Mouse (Mus musculus): ENCODE data around the gene Arfgap2. TPM values are rescaled to one million over a fixed set of nuclear protein-coding genes. Genes with fewer than 3 reads are reported as not detected.
"Not testable (repeated sequence)": the region's sequence is repeated elsewhere in the genome, so short reads cannot be mapped to it uniquely, and the experiment has no call there.

The Arfgap2 gene
- 32.7 and 34.7 TPM in 2 replicates for polyA plus RNA-seq (2012; rRNA removed)

DNA sequence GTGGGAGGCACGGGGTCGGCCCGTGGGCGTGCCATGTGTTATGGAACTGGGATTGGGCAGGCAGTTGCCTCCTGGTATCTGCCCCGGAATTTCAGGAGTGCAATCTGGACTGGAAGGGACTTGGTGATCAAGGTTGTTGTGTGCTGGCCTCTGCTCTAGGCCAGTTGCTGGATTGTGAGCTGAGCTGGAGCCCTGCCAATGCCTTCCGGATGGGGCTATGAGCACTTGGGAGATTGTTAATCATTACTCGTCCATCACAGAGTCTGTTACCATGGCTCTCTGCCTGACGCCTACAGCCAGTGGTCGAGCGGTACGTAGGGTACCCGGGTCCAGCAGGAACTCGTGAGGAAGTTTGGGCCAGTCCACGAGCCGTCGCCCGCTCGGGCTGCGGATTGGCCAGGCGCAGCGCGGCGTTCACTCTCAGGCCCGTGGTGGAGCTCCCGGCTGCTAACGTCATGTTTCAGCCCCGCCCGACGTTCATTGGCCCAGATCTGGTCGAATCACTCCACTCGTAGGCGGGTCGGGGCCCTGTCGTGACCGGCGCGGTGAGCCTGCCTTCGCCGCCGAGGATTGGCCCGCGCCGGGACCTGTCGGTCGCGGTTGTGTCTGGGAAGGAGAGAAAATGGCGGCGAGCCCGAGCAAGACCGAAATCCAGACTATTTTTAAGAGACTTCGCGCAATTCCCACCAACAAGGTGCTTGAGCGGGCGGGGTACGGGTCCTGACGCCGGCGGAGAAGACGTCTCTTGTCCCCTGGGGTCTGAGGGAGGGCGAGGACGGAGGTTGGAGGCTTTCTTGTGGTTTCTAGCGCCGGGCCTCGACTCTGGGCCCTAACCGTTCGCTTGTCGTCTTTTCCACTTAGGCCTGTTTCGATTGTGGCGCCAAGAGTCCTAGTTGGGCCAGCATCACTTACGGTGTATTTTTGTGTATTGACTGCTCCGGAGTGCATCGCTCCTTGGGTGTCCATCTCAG is at the start of gene Arfgap2:
Arfgap2 (plus strand) TSS at position 264 of the 971 bp plus-strand sequence.
- WGBS: under 1% methylated on average over 72 of the region's 72 CpGs
- peak; percentile 90 for DNase-seq (ENCODE audit: low read depth, low spot score)

DNA sequence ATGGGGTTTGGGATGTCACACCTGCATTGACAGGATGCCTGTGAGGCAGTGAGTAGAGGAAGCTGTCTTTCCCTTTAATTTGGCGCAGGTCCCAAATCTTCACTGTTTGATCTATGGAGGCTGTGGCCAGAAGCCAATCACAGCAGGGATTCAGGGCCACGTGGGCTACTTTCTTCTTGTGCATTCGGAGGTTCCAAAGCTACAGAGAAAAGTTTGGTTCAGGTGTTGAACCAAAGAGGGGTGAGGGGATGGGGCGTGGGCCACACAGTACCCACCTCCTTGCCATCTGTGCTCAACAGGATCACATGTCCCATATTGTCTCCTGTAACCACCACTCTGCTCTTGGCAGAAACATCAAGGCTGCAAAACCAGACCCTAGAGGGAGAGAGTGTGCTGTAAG is 47.7 kb upstream of the Arfgap2 start:
- DNase-seq (ENCODE audit: low read depth, low spot score): no peak
- 42% methylated on average over 4 of the region's 4 CpGs for WGBS

DNA sequence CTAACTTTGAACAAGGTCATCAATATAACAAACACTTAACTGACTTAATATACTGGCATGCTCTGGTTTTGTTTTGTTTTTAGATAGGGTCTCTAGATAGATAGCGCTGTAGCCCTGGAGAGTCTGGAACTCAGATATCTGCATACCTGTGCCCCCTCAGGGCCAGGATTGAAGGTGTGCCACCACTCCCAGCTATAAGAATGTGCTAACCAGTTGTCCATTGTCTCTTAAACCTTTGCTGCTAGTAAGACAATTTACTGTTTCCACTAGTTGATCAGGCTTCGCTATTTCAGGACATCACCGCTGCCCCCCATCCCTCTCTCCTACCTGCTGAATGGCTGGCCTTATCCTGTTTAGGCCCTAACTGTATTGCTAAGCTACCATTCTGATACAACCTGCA is 44.3 kb upstream of the Arfgap2 start:
- over 99% methylated on average over 3 of the region's 3 CpGs for WGBS
- DNase-seq (ENCODE audit: low read depth, low spot score): no peak

DNA sequence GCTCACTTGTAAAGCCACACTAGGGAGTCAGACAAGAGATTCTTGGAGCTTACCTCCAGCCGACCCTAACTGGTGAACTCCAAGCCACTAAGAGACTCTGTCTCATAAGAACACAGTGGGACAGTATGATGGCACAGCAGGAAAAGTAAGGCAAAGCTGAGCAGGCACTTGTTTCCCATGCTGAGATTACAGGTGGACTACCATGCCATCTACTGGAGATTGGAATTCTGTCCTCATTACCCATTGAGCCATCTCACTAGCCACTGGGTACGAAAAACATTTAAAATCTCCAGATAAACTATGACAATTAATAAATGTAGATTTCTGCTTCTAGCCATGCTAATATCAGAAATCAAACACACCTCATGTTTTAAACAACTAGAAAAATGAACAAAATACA is 41.2 kb upstream of the Arfgap2 start:
- no peak for DNase-seq (ENCODE audit: low read depth, low spot score)
- 87% methylated on average over 2 of the region's 2 CpGs for WGBS

DNA sequence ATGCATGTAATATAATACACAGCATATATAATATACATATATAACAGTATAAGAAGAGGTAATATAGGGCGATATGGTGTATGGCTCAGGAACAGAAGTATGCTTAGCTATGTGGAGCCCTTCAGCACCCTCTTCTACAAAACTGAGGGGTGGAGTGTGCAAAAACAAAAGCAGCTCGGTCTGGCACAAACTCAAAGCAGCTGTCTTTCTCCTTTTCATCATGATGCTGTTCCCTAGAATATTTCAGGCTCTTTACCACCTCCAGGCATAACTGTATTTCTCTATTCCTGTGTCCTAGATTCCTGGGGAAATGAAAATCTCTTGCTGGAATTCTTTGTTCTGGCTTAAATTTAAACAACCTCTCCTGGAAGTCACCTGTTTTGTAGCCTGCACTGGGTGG is 35.0 kb upstream of the Arfgap2 start:
- 87% methylated on average over 2 of the region's 2 CpGs for WGBS
- DNase-seq (ENCODE audit: low read depth, low spot score): no peak

DNA sequence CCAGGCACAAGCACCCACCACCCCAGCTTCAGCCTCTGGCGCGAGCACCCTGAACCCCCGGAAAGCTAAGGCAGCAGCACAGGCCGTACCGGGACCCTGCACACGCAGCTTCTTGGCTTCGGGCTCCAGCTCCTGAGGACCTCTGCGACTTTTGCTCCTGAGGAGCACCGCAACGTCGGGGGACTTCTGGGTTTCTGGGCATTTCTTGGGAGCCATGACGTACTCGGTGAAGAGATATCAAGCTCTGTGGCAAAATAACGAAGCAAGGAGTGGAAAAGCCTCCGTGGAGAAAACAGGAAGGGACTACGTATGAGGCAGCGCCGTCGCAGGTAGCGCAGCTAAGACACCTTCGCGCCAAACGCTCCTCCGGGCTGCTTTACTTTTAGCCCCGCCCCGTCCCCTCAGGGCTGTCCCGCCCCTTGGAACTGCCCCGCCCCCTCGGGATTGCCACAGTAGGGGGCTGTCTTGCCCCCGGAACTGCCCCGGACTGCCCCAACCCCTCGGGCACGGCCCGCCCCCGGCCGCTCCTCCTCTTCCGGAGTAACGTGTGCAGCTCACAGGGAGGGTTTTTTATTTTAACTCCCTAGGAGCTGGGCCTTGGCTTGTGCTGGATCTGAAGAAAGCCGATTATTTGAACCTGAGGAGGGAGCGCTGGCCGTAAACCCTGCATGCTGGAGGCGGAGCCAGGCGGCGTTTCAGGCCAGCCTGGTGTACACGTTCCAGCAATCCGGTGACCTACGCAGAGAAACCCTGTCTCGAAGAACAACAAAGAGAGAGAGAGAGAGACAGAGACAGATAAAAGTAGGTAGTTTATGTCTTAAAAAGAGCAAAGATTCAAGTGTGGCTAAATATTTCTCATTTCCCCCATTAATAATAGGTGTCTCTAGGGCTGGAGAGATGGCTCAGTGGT is 27.9 kb upstream of the Arfgap2 start, which contains the start of gene Ddb2:
Ddb2 (minus strand) TSS at position 382 of the 910 bp plus-strand sequence.
- DNase-seq (ENCODE audit: low read depth, low spot score): peak; percentile 93
- WGBS: 1% methylated on average over 48 of the region's 48 CpGs

DNA sequence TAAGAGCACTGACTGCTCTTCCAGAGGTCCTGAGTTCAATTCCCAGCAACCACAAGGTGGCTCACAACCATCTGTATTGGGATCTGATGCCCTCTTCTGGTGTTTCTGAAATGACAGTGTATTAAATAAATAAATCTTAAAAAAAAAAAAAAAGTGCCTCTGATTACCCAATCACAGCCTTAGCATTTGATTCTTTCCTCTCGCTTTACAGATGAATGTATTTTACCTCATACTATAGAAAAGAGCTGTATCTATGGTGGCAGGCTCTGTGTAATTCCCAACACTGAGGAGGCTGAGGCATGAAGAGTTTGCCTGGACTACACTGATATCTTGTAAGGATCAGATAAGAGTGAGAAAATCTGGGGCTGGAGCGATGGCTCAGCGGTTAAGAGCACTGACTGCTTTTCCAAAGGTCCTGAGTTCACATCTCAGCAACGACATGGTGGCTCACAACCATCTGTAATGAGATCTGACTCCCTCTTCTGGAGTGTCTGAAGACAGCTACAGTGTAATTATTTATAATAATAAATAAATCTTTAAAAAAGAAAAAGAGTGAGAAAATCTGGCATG is 27.2 kb upstream of the Arfgap2 start:
- not testable (repeated sequence) for DNase-seq (ENCODE audit: low read depth, low spot score)
- 7% methylated on average over 4 of the region's 4 CpGs for WGBS

DNA sequence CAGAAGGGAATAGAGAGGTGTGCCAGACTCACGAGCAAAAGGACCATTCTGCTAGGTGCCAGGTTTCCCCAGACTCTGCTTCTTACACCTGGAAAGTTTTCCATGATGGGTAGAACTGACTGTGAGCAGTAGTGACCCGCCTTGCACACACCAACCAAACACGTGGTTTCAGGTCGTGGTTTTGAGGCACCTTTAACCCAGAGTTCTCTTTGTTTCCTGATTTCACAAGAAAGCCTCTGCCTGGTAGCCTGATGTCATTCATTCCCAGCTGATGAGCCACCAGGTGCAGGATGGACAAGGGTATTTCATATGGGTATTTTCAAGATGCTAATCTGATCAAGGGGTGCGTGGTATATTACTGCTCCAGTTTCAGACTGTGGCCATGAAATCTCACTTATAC is 22.2 kb upstream of the Arfgap2 start:
- DNase-seq (ENCODE audit: low read depth, low spot score): no peak
- WGBS: 28% methylated on average over 5 of the region's 5 CpGs

DNA sequence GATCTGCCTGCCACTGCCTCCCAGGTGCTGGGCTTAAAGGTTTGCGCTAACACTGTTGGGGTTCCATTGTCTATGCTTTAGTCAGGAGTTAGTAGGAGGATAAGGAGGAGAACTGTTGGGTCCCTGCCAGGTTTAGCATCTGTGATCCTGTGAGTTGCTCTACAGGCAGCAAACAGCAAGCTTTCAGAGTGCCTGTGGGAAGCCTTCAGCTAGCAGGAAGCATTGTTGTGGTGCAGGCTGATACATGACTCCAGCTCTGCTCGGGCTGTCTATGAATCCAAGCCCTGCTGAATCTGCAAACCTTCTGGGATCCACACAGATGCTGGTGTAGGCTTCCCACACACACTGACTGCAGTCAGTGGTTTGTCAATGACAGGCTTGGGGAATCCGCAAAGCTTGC is 21.4 kb upstream of the Arfgap2 start:
- DNase-seq (ENCODE audit: low read depth, low spot score): no peak
- WGBS: 79% methylated on average over 3 of the region's 3 CpGs

DNA sequence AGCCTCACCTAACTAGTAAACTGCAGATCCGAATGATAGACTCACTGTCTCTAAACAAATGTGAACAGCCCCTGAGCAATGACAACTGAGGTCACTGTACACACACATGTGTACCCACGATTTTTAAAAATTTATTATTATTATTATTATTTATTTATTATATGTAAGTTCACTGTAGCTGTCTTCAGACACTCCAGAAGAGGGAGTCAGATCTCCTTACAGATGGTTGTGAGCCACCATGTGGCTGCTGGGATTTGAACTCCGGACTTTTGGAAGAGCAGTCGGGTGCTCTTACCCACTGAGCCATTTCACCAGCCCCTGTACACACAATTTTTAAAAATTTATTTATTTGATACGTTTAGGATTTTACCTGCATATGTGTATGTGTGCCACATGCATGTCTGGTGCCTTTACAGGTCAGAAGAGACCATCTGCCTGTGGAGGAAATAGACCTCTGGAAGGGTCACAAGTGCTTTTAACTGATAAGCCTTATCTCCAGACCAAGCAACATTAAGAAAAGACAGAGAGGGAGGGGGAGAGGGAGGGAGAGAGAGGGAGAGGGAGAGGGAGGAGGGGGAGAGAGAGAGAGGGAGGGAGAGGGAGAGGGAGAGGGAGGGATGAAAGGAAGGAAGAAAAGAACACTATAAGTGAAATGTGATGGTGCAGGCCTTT is 20.1 kb upstream of the Arfgap2 start:
- DNase-seq (ENCODE audit: low read depth, low spot score): no peak
- WGBS: 75% methylated on average over 5 of the region's 5 CpGs

DNA sequence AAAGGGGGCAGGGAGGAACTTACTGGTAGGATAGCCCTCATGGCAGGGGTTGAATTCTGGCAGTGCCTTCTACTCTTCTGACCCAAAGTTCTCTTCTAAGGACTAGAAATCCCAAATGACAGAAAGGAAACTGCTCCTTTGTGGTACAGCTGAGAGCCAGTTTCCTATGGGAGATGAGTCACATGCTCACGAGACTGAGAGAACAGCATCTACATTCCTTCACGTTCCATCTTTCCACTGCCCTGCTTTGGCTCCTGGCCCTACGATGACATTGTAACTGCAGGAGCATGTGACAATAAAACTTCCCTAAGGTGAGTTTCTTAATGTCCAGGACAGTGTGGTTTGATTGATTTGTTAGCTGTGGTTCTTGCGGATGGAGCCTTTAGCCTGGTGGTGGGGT is 16.4 kb upstream of the Arfgap2 start:
- no peak for DNase-seq (ENCODE audit: low read depth, low spot score)
- 82% methylated on average over 4 of the region's 4 CpGs for WGBS

DNA sequence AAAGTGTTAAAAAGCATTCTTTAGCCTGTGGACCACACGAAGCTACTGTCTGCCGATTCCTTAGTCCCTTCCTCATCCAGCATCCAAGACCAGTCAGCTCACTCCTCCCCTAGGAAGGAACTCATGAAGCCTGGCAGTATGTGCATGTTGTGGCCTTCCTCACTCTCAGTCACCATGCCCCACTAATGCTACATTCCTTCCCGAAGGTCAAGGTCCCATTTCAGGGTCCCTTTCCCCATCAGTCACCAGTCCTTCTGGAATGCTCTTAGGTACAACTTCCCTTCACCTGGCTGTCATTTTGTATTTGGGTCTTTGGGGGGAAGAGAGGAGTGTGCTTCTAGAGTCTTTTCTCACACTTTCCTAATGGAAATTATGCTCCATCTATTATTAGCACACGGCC is 12.8 kb upstream of the Arfgap2 start:
- WGBS: 56% methylated on average over 4 of the region's 4 CpGs
- DNase-seq (ENCODE audit: low read depth, low spot score): no peak

DNA sequence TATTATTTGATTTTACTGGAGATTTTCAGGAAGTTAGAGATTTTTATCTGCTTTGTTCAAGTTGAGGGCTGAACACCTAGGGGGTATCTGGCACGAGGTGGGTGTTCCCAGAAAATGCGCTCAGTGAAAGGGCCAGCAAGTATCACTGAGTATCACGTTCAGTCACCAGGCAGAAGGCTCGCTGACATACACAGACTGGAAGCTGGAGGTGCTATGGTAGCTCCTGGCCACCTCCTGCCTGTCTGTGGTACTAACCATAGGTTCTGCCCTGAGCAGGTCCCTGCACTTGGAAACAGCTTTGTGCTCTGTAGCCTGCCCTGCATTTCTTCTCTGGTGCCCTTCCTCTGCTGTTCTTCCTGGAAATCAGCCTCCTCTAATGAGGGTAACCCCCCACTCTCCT is 12.3 kb upstream of the Arfgap2 start:
- WGBS: 57% methylated on average over 4 of the region's 4 CpGs
- no peak for DNase-seq (ENCODE audit: low read depth, low spot score)

DNA sequence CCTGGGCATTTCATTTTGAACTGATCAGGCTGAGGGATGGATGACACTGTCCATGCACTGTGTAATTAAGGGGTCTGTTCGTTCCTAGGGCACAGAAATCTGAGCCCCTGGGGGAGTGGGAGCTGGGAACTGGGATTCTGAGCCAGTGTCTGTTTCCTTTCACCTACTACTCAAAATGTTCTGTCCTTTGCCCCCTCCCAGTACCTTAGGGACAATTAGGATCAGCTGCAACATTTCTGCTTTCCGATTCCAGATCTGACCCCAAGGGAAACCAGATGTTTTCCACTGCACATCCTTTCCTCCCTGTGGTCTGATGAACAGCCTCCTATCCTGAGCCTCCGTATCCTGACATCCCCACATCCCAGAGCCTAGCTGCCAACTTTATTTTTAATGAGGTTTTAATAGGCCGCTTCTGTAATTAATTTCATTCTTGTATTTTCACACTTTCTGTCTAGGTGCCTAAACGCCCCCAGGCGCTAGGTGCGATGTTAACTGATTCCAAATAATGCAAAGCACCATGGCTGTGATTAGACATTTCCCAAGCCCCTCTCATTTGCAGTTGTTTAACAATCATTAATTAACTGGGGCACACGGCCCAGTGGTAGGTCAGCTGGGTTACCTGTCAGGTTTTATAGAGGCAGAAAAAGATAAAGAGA is 9.9 kb upstream of the Arfgap2 start:
- DNase-seq (ENCODE audit: low read depth, low spot score): no peak
- WGBS: 68% methylated on average over 8 of the region's 8 CpGs

DNA sequence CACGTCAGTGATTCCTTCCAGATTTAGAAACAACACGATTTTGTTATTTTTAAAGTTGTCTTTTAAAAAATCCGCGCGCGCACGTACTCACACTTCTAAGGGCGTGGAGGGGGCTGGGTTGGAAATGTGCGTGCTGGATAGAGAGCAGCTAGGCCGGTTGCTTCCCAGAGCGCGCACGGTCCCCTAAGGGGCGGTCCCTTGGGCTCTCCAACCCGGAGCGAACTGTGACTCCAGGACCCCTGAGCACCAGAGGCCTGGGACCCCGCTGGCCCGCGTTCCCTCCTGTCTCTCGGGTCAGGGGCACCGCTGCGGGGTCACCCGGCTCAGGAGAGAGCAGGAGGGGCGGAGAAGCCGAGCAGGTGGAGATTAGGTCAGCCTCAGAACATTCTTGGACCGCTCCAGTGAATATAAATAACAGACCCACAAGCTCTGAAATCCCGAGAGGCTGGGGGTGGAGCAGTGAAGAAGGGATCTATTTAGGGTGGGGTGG is 9.1 kb upstream of the Arfgap2 start, which contains the start of gene Pacsin3:
Pacsin3 (plus strand) TSS at position 294 of the 490 bp plus-strand sequence.
- no peak for DNase-seq (ENCODE audit: low read depth, low spot score)
- 7% methylated on average over 27 of the region's 27 CpGs for WGBS

DNA sequence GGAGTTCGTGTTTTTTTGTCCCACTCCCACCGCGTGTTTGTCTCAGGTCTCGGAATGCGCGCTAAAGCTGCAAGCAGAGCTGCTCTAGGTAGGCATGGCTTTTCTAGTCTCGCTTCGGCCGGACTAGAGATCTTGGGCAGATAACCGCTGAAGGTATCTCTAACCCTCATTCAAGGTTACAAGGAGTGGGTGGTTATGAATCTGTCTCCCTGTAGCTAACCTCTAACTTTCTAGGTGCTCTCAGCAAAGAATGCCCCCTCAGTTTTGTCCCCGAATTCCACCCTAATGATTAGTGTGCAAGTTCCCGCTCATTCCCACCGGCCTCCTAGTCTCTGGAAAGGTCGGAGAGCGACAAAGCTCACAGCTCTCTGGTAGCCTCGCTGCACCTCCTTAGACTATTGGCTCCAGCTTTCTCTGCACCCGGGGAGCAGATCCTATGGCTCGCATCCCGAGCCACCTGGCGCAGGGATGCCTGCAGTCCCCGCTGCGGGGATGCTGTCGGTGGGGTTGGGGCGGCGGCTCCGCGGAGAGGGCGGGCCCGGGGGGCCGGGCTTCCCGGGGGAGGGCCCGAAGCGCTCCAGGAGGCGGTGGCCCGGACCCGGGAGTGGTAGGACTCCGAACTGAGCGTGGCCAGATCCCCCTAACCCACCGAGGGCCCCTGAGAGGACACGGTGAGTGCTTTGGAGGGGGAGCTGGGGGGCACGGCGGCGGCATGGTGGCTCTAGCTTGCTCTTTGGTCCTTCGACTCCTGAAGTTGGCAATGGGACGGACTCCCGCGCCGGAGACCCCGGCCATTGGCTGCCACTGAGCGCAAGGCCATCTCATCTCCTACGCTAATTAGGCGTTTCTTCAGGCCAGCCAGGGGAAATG is 8.3 kb upstream of the Arfgap2 start:
- under 1% methylated on average over 52 of the region's 52 CpGs for WGBS
- no peak for DNase-seq (ENCODE audit: low read depth, low spot score)

DNA sequence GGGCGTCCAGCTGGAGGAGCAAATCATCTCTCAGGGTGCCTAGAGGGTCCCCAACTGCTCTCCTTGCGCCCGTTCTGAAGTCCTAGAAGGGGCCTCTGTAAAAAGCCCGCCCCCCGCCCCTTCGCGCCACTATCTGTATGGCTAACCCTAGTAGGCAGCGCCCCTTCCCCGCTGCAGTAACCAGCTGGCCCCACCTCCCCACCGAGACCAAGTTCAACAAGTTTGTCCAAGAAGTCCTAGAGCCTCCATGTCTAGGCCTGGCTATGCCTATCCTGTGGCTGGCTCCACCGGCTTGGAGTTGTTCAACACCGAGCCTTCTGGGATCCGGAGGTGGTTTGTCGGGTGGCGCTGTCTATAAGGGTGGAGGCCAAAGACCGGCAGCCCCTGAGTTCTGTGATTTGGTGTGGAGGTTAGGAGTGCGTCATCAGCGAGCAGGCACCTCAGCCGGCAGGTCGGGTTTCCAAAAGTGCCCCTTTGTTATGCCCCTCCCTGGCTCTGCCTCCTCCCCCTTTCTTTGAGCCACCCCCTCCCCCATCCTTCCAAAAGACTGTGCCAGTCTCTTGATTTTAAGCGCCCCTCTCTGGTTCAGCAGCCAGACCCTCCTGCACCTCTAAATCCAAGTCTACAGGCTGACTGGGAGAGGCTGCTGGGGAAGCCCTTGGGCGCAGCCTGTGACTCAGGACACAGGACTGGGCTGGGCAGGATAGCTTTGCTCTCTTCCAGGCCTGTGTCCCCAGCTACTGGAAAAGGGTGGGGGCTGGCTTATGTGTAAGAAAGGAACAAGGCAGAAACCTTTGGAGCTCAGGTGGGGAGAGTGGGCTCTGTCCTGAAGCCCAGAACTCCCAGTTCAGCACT is 7.4 kb upstream of the Arfgap2 start:
- WGBS: 6% methylated on average over 22 of the region's 22 CpGs
- no peak for DNase-seq (ENCODE audit: low read depth, low spot score)

Measured in large intestine, adult 2 months (tissue).